Mouse (Mus musculus) kidney, postnatal 4 days (tissue): ENCODE measurements around the gene Chrm1.

Source experiments
- DNase-seq, 2 experiments: peaks; one replicate each; pipeline ENCODE4 v3.0.0; 2021; ENCODE audit warnings: mixed read lengths in 2 of 2

The Chrm1 gene

GRCm38 (mm10) chr19:8663360-8663839 is at the start of gene Chrm1:
TSS of gene Chrm1 (plus strand) at chr19:8663789.
- DNase-seq = no peak

GRCm38 (mm10) chr19:8614343-8614742 is 49.2 kb upstream of the Chrm1 start:
- no peak for DNase-seq

DNA sequence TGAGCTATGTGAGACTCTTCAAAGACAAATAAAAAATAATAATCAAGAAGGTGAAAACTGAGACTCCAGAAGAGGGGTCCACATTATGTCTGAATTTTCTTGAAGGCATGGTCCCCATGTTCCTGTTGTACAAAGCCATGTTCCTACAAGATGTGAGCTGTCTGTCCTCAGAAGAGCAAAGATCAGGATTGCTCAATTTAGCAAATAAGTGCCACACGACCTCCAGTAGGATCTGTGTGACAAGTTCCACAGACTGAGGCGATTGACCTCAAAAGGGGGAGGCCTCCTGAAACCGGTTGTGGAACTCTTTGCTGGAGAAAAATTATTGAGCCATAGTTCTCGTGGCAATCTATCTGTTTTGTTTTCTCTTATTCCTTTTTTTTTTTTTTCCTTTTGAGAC is 47.3 kb upstream of the Chrm1 start:
- DNase-seq = no peak

DNA sequence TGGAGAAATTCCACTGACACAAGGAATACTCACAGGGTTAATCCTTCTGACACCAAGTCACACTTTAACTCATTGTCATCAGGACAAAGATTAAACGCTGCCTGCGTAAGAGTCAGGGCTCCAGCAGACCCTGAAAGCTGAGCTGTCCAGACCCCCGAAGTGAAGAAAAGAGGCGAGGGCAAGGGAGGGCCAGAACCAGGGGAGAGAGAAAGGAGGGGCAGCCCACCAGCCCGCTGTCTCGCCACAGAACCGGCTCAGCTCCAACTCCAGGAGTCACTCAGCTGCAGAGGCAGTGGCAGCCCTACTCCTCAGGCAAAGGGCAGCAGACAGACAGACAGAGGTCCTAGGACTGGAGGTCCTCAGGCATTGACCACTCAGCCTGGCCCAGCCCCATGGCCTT is 45.7 kb upstream of the Chrm1 start, which contains the start of gene Slc22a6:
Gene Slc22a6 (plus strand): TSS at position 136 of the 400 bp plus-strand sequence.
- DNase-seq = peak; percentile 31 to 47

GRCm38 (mm10) chr19:8621098-8621497 is 42.5 kb upstream of the Chrm1 start:
- peak; percentile 30 to 34 for DNase-seq

DNA sequence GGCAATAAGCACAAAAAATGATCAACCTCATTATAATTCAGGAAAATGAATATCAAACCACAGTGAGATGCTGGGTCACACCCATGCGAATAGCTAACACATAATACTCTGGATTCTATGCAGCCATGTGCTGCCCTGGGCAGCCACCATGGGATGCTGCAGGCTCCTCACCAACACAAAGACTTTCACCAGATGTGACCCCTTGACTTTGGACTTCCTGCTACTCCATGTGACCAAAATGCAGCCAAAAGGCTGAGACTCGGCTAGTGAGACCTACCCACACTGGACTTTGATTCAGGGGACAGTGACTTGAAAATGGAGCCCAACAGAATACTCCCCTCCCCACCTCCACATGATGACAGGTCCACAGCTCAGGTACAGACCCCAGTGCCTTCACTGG is 33.3 kb upstream of the Chrm1 start:
- DNase-seq = no peak

- peak in 1 of 2 experiments; percentile 29 for DNase-seq
Observed at GRCm38 (mm10) chr19:8630826-8631225, 32.8 kb upstream of the Chrm1 start.

- DNase-seq = no peak
Observed at GRCm38 (mm10) chr19:8632029-8632428, 31.6 kb upstream of the Chrm1 start.

DNA sequence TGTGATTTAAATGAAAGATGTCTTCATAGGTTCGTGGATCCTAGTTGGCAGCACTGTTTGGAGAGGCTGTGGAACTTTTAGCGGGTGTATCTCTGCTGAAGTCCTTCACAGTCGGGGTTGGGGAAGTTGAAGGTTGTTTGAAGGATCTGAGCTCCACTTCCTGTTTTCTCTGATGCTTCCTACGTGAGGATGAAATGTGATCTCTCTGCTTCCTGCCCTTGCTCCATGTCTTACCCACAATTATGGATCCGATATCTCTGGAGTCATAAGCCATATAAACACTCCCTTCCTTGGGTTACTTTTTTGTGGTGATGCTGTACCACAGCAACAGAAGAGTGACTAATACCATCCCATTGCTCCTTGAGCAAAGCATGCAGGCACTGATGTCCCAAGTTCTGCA is 21.5 kb upstream of the Chrm1 start:
- DNase-seq = no peak

DNA sequence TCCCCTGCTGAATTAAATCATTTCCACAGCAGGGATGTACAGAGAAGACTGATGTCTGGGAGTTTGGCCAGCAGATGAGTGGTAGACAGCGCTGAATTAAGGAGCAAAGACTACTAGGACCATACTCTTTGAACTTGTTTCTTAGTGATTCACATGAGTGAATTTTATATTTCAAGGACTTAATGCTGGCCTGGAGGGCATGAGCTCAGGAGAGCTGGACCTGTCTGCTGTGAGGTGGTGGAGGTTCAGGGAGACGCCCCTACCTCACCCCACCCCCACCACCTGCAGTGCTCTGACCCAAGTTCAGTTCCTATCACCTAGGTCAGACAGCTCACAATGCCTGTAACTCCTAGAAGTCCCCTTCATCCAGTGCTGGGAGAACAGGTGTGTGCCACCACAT is 17.2 kb upstream of the Chrm1 start:
- DNase-seq = no peak

GRCm38 (mm10) chr19:8655833-8656232 is 7.8 kb upstream of the Chrm1 start:
- DNase-seq = peak; percentile 37 to 41

DNA sequence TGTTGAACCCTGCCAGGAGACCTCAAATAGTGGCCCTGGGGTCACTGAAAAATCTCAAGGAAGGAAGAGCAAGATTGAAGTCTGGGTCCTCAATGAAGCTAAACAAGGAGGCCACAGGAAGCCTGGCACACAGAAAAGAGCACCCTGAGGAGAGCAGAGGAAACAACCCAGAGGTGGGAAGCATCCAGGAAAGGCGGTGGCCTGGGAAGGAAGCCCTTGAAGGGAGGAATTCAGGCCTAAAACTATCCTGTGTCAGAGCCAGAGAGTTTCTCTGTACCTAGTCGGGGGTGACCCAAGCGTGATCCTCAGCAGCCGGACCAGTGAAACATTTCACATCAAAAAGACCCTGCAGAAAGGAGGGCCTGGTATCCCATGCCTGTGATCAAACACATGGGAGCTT is 7.2 kb upstream of the Chrm1 start:
- peak in 1 of 2 experiments; percentile 32 for DNase-seq

GRCm38 (mm10) chr19:8661821-8662307 is 1.7 kb upstream of the Chrm1 start:
- peak; percentile 37 to 51 for DNase-seq

- DNase-seq = peak; percentile 73 to 79
Observed at GRCm38 (mm10) chr19:8662337-8662736, 1.3 kb upstream of the Chrm1 start.

GRCm38 (mm10) chr19:8663911-8664421 is 377 bp downstream of the Chrm1 start:
- DNase-seq = peak in 1 of 2 experiments; percentile 39

DNA sequence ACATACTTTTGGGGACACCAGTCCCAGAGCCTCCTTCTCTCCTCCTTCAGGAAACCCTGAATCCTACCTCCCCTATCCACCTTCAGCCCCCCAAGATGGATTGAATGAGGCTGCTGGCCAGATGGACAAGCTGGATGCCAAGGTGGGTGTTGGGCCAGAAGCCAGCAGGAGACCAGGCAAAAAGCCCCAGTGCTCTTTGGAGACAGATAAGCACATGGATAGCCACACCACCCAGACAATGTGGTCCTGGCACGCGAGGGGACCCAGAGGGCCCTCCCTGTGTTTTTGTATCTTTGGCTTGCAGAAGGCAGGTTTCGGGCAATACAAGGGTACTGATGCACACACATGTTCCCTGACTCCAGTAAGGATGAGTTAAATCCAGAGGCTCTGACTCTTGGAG is 1.3 kb downstream of the Chrm1 start:
- DNase-seq = no peak

GRCm38 (mm10) chr19:8665746-8666145 is 2.2 kb downstream of the Chrm1 start:
- DNase-seq = no peak

DNA sequence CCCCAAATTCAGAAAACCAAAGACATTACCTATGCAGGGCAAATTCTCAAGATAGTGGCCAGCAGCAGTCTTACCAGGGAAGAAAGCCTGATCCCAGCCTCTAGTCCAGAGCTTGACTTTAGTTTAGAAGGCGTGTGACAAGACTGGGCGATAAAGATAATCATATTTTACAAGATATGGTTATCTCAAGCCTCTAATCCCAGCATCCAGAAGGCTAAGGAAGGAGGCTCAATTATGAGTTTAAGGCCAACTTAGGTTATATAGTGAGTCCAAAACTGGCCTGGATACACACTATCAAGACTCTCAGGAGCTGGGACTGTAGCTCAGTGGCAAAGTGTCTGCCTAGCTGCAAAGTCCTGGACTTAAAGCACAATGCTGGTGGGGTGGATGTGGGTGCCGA is 9.3 kb downstream of the Chrm1 start:
- no peak for DNase-seq

GRCm38 (mm10) chr19:8673336-8674063 is 9.9 kb downstream of the Chrm1 start:
- DNase-seq = no peak

DNA sequence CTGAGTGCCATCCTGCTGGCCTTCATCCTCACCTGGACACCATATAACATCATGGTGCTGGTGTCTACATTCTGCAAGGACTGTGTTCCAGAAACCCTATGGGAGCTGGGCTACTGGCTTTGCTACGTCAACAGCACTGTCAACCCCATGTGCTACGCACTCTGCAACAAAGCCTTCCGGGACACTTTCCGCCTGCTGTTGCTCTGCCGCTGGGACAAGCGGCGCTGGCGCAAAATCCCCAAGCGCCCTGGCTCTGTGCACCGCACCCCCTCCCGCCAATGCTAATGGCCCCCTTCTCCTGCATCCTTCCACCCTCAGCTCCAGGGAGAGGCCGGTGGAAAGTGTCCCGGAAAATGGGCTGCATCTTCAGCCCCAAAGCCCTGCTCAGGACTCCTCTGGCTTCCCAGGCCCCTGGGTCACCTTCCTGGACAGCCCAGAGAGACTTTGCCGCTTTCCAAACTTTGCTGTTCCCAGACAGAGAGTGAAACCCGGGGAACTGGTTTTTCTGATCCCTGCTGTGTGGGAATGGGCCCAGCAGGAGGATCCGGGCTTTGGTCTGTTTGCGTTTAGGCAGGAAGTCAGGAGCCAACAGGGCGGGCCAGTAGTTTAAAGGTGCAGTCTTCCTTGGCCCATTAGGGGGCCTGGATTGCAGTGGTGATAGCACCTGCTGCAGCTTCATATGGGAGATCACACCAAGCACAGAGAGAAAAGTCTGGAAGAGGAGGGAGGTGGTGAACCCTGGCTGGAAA is 15.6 kb downstream of the Chrm1 start:
- DNase-seq = peak; percentile 36 to 55

DNA sequence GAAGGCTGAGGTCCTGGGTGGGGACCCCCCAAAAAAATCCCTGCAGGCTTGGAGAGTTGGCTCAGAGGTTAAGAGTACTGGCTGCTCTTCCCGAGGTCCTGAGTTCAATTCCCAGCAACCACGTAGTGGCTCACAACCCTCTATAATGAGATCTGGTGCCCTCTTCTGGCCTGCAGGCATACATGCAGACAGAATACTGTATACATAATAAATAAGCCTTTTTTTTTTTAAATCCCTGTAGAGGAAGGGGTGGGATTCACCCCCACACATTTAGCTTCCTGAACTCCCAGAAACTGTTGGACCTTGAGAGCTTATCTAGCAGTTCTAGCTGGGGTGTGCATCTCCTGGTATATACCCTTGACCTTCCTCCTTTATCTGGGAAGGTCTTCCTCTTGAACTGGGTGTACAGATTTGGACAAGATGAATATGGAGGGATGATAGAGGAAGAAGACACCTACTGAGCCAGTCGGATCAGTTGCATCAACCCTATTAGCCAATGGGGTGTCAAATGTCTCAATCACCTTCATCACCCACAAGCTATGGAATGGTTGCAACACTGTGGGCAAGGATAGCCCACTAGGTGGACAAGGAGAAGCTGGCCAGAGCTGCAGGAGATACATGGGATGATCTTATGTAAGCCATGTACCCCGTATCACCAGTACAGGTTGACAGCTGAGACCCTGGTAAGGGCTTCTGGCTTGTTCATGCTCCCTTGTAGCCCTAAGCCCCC is 18.2 kb downstream of the Chrm1 start:
- DNase-seq = no peak

DNA sequence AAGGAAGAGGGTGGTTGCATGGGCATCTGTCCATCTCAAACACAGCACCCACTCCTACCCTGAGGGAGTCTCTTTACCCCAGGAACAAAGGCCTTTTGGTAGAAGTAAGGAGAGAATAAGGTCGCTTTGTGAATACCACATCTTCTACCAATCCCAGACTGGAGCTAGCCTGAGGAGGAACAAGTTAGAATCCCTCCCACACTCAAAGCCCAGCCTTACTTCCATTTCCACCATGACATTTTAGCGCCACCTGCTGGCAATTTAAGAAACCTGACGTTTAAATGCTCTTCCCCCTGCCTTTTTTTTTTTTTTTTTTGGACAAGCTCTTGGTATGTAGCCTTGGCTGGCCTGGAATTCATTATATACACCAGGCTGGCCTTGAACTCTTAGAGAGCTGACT is 19.4 kb downstream of the Chrm1 start:
- DNase-seq = peak; percentile 79 to 84

- no peak for DNase-seq
Observed at GRCm38 (mm10) chr19:8683627-8684026, 20.0 kb downstream of the Chrm1 start.
